Mouse (Mus musculus) myocyte (in vitro differentiated cells): ENCODE data around the gene Palm. TPM values are rescaled to one million over a fixed set of nuclear protein-coding genes. Genes with fewer than 3 reads are reported as not detected.
A peak's percentile ranks its signal among the peaks of the same experiment; 100 is the strongest.

Experiments used
- H3K27me3 ChIP-seq: one replicate; pipeline ENCODE4 v1.6.1; 2011; ENCODE audit not compliant: control insufficient read depth, insufficient read depth, insufficient read length
- H3K36me3 ChIP-seq: one replicate; pipeline ENCODE4 v1.6.1; 2011; ENCODE audit not compliant: control insufficient read depth, insufficient read depth
- H3K4me2 ChIP-seq: one replicate; pipeline ENCODE4 v1.6.1; 2011; ENCODE audit warnings: low read depth, control low read depth
- H3K4me3 ChIP-seq: one replicate; pipeline ENCODE4 v1.5.1; 2011; ENCODE audit warnings: mild to moderate bottlenecking, control low read depth, moderate library complexity
- H3K79me2 ChIP-seq: one replicate; pipeline ENCODE4 v1.6.1; 2011; ENCODE audit not compliant: control insufficient read depth, insufficient read depth
- H3ac ChIP-seq: one replicate; pipeline ENCODE4 v1.6.1; 2011; ENCODE audit not compliant: control insufficient read depth, insufficient read length
- CEBPB ChIP-seq: IDR thresholded peaks from 2 replicates; pipeline ENCODE4 v1.6.1; 2011; ENCODE audit warnings: mild to moderate bottlenecking, moderate library complexity; ENCODE audit not compliant: poor library complexity, insufficient read depth, severe bottlenecking
- E2F4 ChIP-seq: IDR thresholded peaks from one replicate; pipeline ENCODE4 v1.6.1; 2011; ENCODE audit warnings: mild to moderate bottlenecking, control low read depth, moderate library complexity; ENCODE audit not compliant: insufficient read depth
- MAX ChIP-seq: IDR thresholded peaks from one replicate; pipeline ENCODE4 v1.6.1; 2011; ENCODE audit warnings: low read depth, mild to moderate bottlenecking, control low read depth
- MYOD1 ChIP-seq, 3 experiments: IDR thresholded peaks; one replicate each; pipeline ENCODE4 v1.6.1; 2011; ENCODE audit warnings: control low read depth in 2 of 3, low read depth in 2 of 3, mild to moderate bottlenecking in 2 of 3, moderate library complexity in 1 of 3; ENCODE audit not compliant: insufficient read length in 2 of 3, control insufficient read depth in 1 of 3
- MYOG ChIP-seq, 3 experiments: IDR thresholded peaks; one replicate each; pipeline ENCODE4 v1.6.1; 2011; ENCODE audit warnings: control low read depth in 2 of 3, low read depth in 2 of 3, mild to moderate bottlenecking in 2 of 3; ENCODE audit not compliant: insufficient read length in 2 of 3, control insufficient read depth in 1 of 3, insufficient read depth in 1 of 3
- POLR2A ChIP-seq: IDR thresholded peaks from one replicate; pipeline ENCODE4 v1.6.1; 2011; ENCODE audit warnings: low read depth, mild to moderate bottlenecking, control low read depth, moderate library complexity; ENCODE audit not compliant: insufficient read length
- POLR2AphosphoS2 ChIP-seq: IDR thresholded peaks from one replicate; pipeline ENCODE4 v1.6.1; 2011; ENCODE audit warnings: low read depth, control low read depth; ENCODE audit not compliant: insufficient read length
- REST ChIP-seq: IDR thresholded peaks from one replicate; pipeline ENCODE4 v1.6.1; 2011; ENCODE audit warnings: mild to moderate bottlenecking, control low read depth, moderate library complexity; ENCODE audit not compliant: insufficient read depth, insufficient read length
- SRF ChIP-seq: IDR thresholded peaks from one replicate; pipeline ENCODE4 v1.6.1; 2011; ENCODE audit warnings: low read depth; ENCODE audit not compliant: control insufficient read depth, insufficient read length
- TCF12 ChIP-seq: IDR thresholded peaks from one replicate; pipeline ENCODE4 v1.6.1; 2011; ENCODE audit warnings: mild to moderate bottlenecking, control low read depth; ENCODE audit not compliant: poor library complexity, insufficient read depth, severe bottlenecking
- TCF3 ChIP-seq: IDR thresholded peaks from one replicate; pipeline ENCODE4 v1.6.1; 2011; ENCODE audit warnings: low read depth, control low read depth; ENCODE audit not compliant: insufficient read length
- USF1 ChIP-seq: IDR thresholded peaks from one replicate; pipeline ENCODE4 v1.6.1; 2011; ENCODE audit warnings: low read depth, mild to moderate bottlenecking, control low read depth, moderate library complexity
- polyA plus RNA-seq: library from polyadenylated mRNA; unstranded; fragments of >200 nt; fragmentation: generic; extraction: Trizol; gene quantifications from one replicate; pipeline ENCODE4 v1.2.1, GENCODE M21; 2012; ENCODE audit warnings: missing spikeins

Gene Palm
- polyA plus RNA-seq, 1 experiment, result 70.0 TPM

GRCm38 (mm10) chr10:79859116-79859515, 65.7 kb downstream of the Palm start:
- Histone ChIP-seq H3ac (no peak overlapping the region), H3K4me3 (peak overlapping the region; percentile 98), H3K27me3 (no peaks in the 10 kb centered on the region), H3K36me3 (peaks cover 52% of the 10 kb centered on the region), H3K4me2 (no peak overlapping the region), H3K79me2 (peaks cover 63% of the 10 kb centered on the region)
- TF ChIP-seq SRF, result no peak
- no peak for TF ChIP-seq REST
- no peak for TF ChIP-seq POLR2AphosphoS2
- no peak for TF ChIP-seq POLR2A
- no peak for TF ChIP-seq TCF3
- no peak for TF ChIP-seq E2F4
- TF ChIP-seq MYOG (IDR thresholded peaks at IDR 0.05; ENCODE audit: control insufficient read depth in 1 of 3, insufficient read depth in 1 of 3, insufficient read length in 2 of 3, low read depth in 2 of 3), result no peak
- no peak for TF ChIP-seq USF1
- TF ChIP-seq TCF12, result no peak
- no peak for TF ChIP-seq CEBPB
- TF ChIP-seq MYOD1 (IDR thresholded peaks at IDR 0.05; ENCODE audit: control insufficient read depth in 1 of 3, insufficient read length in 2 of 3, low read depth in 2 of 3), result no peak
- no peak for TF ChIP-seq MAX

GRCm38 (mm10) chr10:79860079-79860911, 66.9 kb downstream of the Palm start:
- H3K79me2 ChIP-seq, result peaks cover 60% of the 10 kb centered on the region
- TF ChIP-seq MAX, result no peak
- no peak for TF ChIP-seq MYOD1 (IDR thresholded peaks at IDR 0.05; ENCODE audit: control insufficient read depth in 1 of 3, insufficient read length in 2 of 3, low read depth in 2 of 3)
- TF ChIP-seq CEBPB, result no peak
- no peak for TF ChIP-seq SRF
- no peak for TF ChIP-seq E2F4
- TF ChIP-seq POLR2A, result peak; percentile 51
- peak; percentile 72 for TF ChIP-seq POLR2AphosphoS2
- no peak for TF ChIP-seq TCF3
- TF ChIP-seq REST, result no peak
- no peak for TF ChIP-seq TCF12
- no peaks in the 10 kb centered on the region for H3K27me3 ChIP-seq
- no peak overlapping the region for H3ac ChIP-seq
- H3K36me3 ChIP-seq, result peaks cover 52% of the 10 kb centered on the region
- H3K4me3 ChIP-seq, result no peak overlapping the region
- no peak overlapping the region for H3K4me2 ChIP-seq

DNA sequence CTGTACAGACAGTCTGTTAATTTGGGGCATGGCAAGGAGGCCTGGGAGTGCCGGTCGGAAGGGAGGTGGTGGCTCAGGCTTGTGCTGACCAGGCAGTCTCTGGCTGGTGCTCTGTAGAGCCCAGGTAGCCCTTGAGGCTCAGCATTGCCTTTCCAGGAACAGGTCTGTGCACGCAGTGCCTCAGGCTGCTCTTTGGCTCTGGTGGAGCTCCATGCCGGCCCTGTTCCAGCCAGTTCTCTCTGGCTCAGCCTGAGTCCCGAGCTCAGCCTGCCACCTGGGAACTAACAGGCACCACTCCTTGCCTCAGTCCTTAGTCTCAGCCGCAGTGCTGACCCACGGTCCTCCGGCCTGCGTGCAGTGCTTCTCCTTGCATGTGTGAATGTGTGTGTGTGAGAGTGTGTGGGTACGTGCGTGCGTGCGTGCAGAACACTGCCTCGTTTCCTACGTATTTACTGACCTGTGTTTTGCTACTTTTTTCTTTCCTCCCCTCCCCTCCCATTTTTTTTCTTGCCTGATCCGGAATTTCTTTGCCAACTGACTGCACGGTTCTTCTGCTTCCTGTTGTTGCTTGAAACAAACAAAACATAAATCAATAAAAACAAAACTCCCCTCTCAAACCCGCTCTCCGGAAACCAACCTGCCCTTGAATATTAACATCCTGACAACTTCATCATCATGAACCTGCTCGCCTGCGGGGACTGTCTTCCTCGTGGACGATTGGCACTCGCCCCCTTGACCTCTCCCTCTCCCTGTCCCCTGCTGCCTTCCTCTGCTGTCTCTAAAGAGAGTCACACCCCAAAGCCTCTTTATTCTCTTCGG, 68.1 kb downstream of the Palm start:
- H3K4me2 ChIP-seq, result no peak overlapping the region
- H3K4me3 ChIP-seq, result no peak overlapping the region
- H3K79me2 ChIP-seq, result peaks cover 49% of the 10 kb centered on the region
- H3K36me3 ChIP-seq, result peaks cover 49% of the 10 kb centered on the region
- no peak for TF ChIP-seq E2F4
- TF ChIP-seq CEBPB, result no peak
- peak; percentile 74 for TF ChIP-seq POLR2AphosphoS2
- TF ChIP-seq SRF, result no peak
- peak; percentile 50 for TF ChIP-seq POLR2A
- no peak for TF ChIP-seq REST
- H3K27me3 ChIP-seq, result no peaks in the 10 kb centered on the region
- H3ac ChIP-seq, result no peak overlapping the region

DNA sequence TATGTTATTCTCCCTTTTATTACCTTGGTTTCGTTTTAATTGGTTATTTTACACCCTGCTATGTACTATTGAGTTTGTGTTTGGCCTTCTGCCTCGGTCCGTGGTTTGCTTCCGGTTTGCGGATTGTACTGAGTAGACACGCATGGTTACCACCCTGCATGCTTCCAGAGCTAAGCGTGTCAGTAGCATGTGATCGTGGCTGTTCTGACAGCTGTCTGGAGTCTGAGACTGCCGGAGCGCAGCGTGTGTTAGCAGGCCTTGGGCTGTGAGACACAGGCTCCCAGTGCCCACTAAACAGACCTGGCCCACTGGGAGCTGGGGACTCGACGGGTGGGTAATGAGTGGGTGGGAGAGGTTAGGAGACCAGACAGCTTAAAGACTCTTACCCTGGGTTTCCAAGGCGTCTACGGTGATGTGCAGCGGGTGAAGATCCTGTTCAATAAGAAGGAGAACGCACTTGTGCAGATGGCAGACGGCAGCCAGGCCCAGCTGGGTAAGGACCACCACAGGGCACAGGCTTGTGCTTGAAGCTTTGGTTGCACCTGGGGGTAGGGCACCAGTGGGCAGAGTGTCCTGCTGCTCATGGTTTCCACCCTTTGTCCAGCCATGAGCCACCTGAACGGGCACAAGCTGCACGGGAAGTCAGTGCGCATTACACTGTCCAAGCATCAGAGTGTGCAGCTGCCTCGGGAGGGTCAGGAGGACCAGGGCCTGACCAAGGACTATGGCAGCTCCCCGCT, 68.8 kb downstream of the Palm start:
- Histone ChIP-seq H3K36me3 (peaks cover 46% of the 10 kb centered on the region), H3K4me2 (no peak overlapping the region), H3ac (no peak overlapping the region), H3K4me3 (no peak overlapping the region), H3K27me3 (no peaks in the 10 kb centered on the region), H3K79me2 (peaks cover 41% of the 10 kb centered on the region)
- peak; percentile 66 for TF ChIP-seq POLR2AphosphoS2
- TF ChIP-seq REST, result no peak
- no peak for TF ChIP-seq CEBPB
- no peak for TF ChIP-seq MYOG (IDR thresholded peaks at IDR 0.05; ENCODE audit: control insufficient read depth in 1 of 3, insufficient read depth in 1 of 3, insufficient read length in 2 of 3, low read depth in 2 of 3)
- TF ChIP-seq SRF, result no peak
- no peak for TF ChIP-seq MYOD1 (IDR thresholded peaks at IDR 0.05; ENCODE audit: control insufficient read depth in 1 of 3, insufficient read length in 2 of 3, low read depth in 2 of 3)
